ENCODE assay signal across 31 mouse cellular contexts in the genomic region with DNA sequence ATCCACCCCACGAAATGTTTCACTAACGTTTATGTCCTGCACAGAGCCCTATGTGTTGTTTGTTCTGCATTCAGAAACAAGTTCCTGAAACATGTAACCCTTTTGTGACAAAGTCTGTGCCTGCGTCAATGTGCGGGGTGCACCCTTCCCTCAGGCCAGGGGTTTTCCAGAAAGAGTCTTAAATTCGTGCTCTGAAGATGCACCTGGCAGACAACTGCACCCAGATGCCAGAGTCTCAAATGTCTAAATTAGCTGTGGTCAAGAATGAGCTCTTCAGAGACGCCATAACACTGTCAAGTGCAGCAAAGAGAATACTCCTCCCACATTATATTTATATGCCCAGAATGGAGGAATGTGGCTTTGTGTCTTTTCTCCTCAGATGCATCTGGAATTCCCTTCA.
"Had no signal": no experiment of that assay in that cellular context is flagged by ENCODE, and none has a peak within 500 bp of the region (broad histone marks: within the 10 kb centered on the region; RNA-seq: fewer than 3 reads in every experiment).

No protein-coding gene starts in this region.

- H3K9me3 ChIP-seq: limb, embryonic 10.5 days; limb, embryonic 12.5 days; limb, embryonic 13.5 days; limb, embryonic 15.5 days; liver, embryonic 12.5 days; liver, embryonic 13.5 days; liver, embryonic 15.5 days; lung, embryonic 15.5 days; midbrain, embryonic 10.5 days; midbrain, embryonic 12.5 days; midbrain, embryonic 13.5 days; midbrain, embryonic 15.5 days; neural tube, embryonic 12.5 days had no signal

- H3K4me3 ChIP-seq: limb, embryonic 10.5 days; limb, embryonic 12.5 days; limb, embryonic 13.5 days; limb, embryonic 15.5 days; liver, embryonic 12.5 days; liver, embryonic 13.5 days; liver, embryonic 15.5 days; lung, embryonic 15.5 days; megakaryocyte, embryonic 14.5 days; midbrain, embryonic 10.5 days; midbrain, embryonic 12.5 days; midbrain, embryonic 13.5 days; midbrain, embryonic 15.5 days; myocyte; neural tube, embryonic 12.5 days had no signal

- H3K27ac ChIP-seq: limb, embryonic 10.5 days; limb, embryonic 12.5 days; limb, embryonic 13.5 days; limb, embryonic 15.5 days; liver, embryonic 12.5 days; liver, embryonic 13.5 days; liver, embryonic 14.5 days; liver, embryonic 15.5 days; lung, embryonic 15.5 days; macrophage; midbrain, embryonic 10.5 days; midbrain, embryonic 12.5 days; midbrain, embryonic 13.5 days; midbrain, embryonic 15.5 days; neural tube, embryonic 12.5 days had no signal

- H3K36me3 ChIP-seq: limb, embryonic 10.5 days; limb, embryonic 12.5 days; limb, embryonic 13.5 days; limb, embryonic 15.5 days; liver, embryonic 12.5 days; liver, embryonic 13.5 days; liver, embryonic 15.5 days; lung, embryonic 15.5 days; midbrain, embryonic 10.5 days; midbrain, embryonic 12.5 days; midbrain, embryonic 13.5 days; midbrain, embryonic 15.5 days; neural tube, embryonic 12.5 days had no signal

- ATAC-seq: liver, embryonic 12.5 days; liver, postnatal 0 days; lung, postnatal 0 days; midbrain, embryonic 13.5 days; midbrain, embryonic 15.5 days; midbrain, embryonic 16.5 days had no signal

- H3K4me1 ChIP-seq: liver, embryonic 12.5 days; liver, embryonic 13.5 days; liver, embryonic 15.5 days; lung, embryonic 15.5 days; midbrain, embryonic 10.5 days; midbrain, embryonic 12.5 days; midbrain, embryonic 13.5 days; midbrain, embryonic 15.5 days; neural tube, embryonic 12.5 days had no signal

- DNase-seq: left cerebral cortex, postnatal 4 days; liver; liver, embryonic 13.5 days; liver, postnatal 0 days; lung, adult 18-20 months; lung, adult 2 months; lung, postnatal 14 days; lung, postnatal 36 days; lung, postnatal 4 days; midbrain, embryonic 14.5 days had no signal

- H3K27me3 ChIP-seq: limb, embryonic 12.5 days; limb, embryonic 13.5 days; limb, embryonic 15.5 days; liver, embryonic 12.5 days; liver, embryonic 13.5 days; liver, embryonic 15.5 days; lung, embryonic 15.5 days; megakaryocyte, embryonic 14.5 days; midbrain, embryonic 12.5 days; midbrain, embryonic 13.5 days; midbrain, embryonic 15.5 days; neural tube, embryonic 12.5 days had no signal

- H3K9ac ChIP-seq: limb, embryonic 12.5 days; limb, embryonic 13.5 days; limb, embryonic 15.5 days; liver, embryonic 12.5 days; liver, embryonic 13.5 days; liver, embryonic 14.5 days; liver, embryonic 15.5 days; liver, postnatal 0 days; lung, embryonic 14.5 days; lung, embryonic 15.5 days; midbrain, embryonic 12.5 days; midbrain, embryonic 13.5 days; midbrain, embryonic 15.5 days; neural tube, embryonic 12.5 days had no signal

- H3K4me2 ChIP-seq: limb, embryonic 12.5 days; limb, embryonic 13.5 days; limb, embryonic 15.5 days; liver, embryonic 11.5 days; liver, embryonic 12.5 days; liver, embryonic 13.5 days; liver, embryonic 15.5 days; lung, embryonic 14.5 days; lung, embryonic 15.5 days; midbrain, embryonic 11.5 days; midbrain, embryonic 12.5 days; midbrain, embryonic 13.5 days; midbrain, embryonic 15.5 days; neural tube, embryonic 12.5 days had no signal
